Mouse (Mus musculus) thymus, postnatal 4 days (tissue): ENCODE results near the gene Thrsp.
A peak's percentile ranks its signal among the peaks of the same experiment; 100 is the strongest.

Source experiments
- DNase-seq: peaks from one replicate; pipeline ENCODE4 v3.0.0; 2021

The Thrsp gene

DNA sequence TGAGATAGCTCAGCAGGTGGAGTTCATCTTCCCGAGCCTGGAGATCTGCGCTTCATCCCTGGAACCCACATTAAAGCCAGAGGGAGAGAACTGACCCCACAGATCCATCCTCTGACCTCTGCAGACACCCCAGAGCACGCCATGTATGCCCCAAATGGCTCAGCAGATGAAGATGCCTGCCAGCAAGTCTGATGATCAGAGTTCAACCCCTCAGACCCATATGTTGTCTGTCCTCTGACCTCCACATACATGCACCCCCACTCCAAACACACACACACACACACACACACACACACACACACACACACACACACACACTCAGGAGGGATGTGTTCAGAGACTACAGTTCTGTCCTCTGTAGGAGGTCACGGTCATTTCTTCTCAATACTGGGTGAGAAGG, 1.1 kb downstream of the Thrsp start:
- no peak for DNase-seq

DNA sequence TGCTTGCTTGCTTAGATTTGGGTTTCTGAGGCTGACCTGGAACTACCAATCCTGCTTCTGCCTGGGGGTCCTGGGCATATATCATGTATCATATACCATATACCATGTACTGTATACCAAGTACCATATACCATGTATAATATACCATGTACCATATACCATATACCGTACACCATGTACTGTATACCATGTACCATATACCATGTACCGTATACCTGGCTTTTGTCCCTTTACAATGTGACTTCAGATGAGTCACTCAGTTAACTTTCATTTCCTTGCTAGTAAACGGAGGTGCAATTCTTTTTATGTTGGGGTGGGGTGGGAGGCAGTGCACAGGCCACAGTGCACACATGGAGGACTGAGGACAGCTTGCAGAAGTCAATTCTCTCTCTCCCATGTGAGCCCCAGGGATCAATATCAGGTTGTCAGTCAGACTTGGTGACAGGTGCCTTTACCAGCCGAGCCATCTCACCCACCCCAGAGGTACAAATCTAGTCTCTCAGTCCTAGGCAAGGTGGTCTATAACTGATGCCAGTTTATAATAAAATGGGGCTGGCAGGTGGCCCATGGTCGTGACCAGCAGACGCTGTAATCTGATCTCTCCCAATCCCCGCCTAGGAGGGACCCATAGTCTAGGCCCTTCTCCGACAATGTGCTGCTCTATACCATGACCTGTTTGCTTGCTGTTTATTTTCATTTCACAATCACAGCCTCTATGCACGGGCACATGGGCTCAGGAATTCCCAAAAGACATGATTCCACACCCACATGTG, 2.4 kb downstream of the Thrsp start:
- no peak for DNase-seq

DNA sequence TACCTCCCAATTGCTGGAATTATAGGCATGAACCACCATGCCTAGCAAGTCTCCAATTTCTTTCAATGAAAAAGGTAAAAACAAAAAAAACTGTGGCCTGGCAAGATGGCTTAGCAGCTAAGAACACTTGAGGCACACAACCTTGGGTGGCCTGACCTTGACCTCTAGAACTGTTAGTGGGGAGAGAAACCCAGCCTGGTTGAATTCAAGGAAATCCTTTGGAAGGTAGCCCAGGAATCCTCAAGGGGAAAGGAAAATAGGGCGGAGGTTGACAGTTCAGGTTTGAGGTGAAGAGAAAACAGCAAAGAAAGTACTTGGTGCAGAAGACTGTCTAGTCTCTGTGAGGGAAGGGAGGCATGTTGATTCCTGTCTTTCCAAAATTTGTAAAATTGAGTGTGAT, 3.1 kb downstream of the Thrsp start:
- DNase-seq, result no peak

DNA sequence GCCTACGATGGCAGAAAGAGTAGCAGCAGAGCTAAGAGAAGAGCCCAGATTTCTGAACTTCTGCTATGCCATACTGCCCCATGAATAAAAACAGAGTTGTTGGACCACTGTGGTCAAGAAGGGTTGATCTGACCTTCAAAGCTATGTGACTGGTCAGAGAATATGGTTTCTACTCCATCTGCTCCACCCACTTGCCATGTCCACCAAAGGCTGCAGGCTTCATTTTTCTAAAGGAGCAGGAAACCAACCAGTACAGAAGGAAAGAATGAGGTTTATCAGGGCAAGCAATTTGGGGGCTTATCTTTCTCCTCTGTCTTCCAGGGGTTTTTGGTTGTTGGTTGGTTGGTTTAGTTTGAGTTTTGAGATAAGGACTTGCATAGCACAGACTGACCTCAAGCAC, 3.5 kb downstream of the Thrsp start:
- no peak for DNase-seq

DNA sequence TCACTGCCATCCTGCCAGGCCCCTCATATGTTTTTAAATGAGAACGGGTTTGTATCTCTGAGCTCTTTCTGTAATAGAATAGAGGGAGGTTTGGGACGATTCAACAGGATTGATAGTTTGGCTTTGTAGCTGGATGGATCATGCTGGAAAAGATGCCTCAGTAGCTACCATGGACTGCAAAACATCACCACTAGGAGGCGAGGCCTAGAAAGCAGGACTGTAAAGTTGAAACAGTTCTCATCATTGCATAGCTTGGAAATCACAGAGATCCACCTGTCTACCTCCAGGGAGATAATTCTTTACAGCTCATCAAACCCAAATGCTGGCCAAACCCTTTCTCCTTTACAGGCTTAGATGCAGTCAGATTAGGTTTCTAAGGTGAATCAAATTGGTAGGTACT, 6.0 kb downstream of the Thrsp start:
- no peak for DNase-seq

DNA sequence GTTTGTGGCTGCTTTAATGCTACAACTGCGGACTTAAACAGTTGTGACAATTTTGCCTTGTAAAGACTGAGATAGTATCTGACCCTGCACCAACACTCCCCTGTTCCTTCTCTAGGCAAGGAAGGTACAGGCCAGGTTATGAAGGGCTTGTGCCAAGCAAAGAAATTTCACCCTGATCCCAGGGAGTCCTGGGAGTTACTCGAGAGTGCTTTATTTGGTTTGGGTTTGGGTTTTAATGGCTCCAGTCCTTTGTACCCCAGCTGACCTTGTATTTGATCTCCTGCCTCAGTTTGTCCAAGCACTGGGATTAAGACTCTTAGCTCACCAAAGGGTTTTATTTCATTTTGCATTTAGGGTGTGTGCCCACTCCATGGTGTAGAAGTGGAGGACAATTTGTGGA, 6.4 kb downstream of the Thrsp start:
- DNase-seq, result no peak

DNA sequence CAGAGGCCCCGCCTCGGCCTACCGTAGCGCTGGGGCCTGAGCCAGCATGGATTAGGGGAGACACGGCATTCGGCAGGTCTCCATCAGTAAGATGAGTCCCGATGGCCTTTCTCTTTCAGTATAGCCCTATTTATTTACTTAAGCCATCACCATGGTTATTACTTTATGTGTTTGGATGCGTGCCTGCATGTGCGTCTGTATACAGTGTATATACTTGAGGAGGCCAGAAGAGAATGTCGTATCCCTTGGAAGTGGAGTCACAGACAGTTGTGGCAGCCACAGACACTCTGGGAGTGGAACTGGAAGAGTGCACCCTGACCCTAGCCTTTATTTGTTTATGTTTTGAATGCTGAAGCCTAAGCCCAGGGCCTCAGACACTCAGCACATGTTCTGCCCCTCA, 10.4 kb downstream of the Thrsp start:
- no peak for DNase-seq

DNA sequence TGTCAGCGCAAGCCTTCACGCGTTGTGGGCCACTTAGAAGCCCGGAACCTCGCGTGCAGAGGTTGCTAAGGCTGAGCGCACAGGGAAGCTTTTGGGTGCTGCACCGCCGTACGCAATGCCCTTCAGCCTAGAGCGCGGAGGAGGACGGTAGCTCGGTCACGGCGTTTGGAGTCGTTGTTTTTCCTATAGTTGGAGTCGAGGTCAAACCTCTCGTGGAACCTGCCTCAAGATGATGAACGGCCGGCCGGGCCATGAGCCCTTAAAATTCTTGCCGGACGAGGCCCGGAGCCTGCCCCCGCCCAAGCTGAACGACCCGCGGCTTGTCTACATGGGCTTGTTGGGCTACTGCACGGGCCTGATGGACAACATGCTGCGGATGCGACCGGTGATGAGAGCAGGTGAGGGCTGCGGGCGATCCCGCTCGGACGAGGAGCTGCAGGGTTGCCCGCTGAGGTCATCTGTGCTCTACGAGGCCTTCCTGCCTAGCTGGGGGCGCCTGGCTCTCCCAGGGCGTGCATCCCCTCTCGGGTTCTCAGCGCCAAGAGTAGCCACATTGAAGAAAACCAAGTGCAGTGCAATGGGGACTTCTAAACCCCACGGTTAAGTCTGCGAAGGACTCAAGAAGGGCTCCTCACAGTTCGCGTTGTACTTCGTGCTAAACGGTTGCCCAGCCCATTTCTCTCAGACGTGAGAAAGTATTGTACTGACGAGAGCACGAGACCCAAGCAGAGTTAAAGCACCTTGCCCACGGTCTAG, 17.4 kb downstream of the Thrsp start, which contains the start of gene Ndufc2:
Gene Ndufc2 (plus strand): TSS at position 44 of the 756 bp plus-strand sequence.
- DNase-seq, result peak; percentile 86

DNA sequence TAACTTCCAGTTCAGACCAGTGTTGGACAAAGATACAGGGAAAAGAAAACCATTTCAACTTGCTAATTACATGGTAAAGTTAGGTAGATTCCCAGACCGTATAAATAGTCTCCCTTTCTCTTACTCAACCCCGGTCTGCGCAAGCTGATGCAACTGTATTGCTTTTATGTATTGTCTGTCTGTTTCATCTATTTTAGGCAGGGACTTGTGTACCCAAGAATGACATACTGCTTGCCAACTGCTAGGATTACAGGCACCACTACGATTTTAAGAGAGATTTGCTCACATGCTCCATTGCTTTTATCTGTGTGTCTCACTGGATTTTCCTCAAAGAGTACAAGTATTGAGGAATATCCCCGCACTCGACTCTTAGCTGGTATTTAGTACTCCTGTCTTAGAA, 18.6 kb downstream of the Thrsp start:
- DNase-seq, result no peak

DNA sequence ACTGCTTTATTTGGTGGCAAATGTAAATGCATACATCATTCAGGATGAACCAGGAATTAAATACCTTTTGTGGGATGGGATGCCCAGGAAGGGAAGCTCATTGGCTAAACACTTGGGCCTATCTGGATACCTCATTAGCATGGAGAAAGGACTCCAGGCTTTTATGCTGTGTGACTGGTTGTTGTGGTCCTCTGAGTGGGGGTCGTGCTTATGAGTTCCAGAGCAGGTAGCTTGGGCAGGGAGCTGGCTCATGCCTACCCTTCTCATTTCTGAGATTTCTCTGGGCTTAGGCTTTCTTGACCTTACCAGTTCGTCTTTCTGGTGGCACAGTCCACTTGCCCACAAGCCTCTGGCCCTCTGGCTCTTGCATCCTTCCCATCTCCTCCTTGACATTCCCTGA, 23.2 kb downstream of the Thrsp start:
- no peak for DNase-seq

DNA sequence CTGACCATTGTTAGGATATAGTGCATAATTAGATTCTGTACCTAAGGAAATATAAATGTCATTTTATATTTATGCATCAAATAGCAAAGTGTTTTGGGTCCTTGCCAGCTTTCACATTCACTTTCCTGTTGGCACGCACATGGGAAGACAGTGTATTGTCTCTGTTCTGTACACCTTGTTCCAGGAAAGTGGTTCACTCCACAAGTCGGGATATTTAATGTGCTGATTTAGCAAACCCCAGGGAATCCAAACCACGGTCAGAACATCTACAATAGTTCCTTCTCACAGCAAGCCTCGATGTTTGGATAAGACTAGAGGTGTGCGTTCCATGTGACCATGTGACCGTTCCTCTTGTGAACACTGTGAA, 25.5 kb downstream of the Thrsp start:
- no peak for DNase-seq

DNA sequence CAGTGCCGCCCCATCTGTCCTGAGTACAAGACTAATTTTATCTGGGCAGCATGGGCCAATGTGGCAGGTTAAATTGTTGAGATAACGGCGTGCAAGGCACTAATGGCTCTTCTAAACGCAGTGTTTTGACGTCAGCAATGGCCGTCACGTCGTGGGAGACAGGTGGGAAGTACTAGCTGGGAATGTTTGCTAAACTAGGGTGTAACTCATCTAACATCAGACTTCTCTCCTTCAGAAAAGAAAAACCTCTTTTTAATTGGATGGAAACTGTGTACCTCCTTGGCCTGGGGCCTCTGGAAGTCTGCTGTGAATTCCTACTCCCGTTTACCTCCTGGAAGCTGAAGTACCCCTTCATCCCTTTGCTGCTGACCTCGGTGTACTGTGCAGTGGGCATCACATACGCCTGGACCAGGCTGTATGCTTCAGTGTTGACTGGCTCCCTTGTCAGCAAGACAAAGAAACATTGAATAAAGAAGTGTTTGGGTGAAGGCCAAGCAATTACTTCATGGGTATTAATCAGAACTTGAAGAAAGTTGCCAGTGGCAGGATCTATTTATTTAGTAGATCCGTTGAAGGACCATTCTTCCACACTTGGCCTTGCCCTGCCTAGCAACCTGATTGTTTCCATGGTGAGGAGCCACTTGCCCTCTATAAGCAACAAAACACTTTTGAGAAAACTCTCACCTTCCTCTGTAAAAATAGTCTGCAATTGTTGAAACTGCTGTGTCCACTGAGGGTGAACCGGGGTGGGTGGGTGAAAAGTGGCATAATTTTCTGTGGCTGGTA, 26.0 kb downstream of the Thrsp start:
- no peak for DNase-seq

DNA sequence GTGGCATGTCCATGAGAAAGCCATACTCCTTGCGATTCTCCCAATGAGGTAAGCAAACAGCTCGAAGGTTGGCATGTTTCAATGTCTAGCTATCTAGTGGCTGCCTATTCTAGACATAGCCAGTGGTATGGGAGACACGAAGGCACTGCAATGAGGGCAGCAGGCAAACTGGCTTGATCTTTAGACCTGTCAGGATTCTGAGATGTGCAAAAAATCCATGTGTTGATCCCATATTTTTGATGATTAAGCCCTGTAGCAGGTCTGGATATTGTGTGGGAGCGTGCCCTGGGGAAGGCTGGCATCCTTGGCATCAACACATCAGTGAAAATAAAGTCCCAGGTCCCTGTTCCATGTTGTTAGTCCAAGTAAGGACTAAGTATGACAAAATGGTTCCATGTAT, 29.0 kb downstream of the Thrsp start:
- no peak for DNase-seq

DNA sequence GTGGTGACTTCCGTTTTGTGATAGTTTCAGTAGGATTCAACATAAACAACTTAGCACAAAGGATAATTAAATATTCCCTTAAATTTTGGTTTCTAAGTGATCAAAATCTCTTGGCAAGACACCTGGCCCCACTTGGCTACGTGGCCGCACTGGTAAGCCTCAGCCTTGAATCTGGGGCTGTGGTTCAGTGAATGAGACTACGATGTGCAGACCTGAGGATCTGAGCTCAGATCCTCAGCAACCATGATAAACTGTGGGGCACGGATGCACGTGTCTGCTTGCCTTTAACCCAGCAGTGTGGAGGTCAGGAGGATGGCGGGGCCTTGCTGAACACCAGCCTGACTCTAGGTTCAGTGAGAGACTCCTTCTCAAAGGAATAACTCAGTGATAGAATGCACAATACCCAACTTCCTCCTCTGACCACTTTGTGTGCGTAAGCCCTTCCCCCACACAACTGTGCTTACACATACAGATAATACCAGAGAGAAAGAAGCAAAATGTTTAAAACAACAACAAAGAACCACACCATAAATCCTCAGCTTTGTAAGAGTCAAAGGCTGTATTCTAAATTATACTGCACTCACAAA, 29.9 kb downstream of the Thrsp start:
- peak; percentile 59 for DNase-seq

DNA sequence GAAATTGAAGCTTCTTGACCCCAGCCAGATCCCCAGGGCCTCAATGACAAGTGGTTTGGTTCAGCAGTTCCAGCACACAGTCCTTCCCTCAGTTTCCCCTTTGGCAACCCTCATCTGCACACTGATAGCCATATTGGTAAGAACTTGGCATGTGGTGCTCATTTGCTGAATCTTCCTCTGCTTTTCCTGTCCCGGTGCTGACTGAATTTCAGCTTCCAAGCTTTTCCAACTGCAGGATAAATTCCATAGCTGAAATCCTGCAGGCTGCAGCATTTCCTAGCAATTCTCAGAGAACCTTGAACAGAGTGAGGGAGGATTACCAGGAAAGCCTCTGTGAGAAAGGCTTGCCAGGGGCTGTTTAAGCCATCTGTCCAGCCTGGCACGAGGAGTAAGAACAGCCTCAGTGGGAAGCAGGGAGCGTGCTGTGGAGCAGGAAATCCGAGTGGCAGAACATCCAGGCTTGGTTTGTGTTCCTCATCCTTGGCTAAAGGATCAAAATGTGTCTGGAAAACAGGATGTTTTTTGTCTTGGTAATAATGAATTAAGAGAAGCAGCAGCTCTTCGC, 30.6 kb downstream of the Thrsp start:
- peak; percentile 14 for DNase-seq

DNA sequence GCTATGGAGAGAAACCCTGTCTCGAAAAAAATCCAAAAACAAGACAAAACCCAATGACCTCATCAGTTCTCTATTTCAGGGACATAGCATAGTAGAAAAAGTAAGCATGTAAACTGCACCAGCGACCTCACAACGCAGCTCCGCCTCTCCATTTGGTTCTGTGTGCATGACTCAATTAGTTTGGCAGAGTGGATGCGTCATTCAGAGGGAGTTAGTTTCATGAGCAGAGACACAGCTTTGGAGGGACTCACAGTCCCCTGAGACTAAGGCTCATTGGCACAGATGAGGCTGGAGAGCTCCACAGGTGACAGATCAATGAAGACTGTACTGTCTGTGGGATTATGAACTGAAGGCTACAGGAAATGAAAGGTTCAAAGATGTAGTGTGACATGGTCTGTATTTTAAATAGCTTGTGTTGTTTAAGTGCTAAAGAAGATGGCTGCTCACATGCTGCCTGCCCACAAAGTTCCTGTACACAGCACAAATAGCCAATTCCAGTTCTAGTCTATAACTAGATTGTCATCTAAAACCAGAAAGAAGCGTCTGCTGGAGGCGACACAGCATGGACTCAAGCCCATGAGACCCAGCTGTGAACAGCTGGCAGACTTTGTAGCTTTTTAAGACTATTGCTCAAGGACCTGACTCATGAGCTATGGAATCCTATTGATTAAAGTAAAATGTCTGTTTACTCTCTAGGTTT, 31.3 kb downstream of the Thrsp start:
- DNase-seq, result peak; percentile 12

DNA sequence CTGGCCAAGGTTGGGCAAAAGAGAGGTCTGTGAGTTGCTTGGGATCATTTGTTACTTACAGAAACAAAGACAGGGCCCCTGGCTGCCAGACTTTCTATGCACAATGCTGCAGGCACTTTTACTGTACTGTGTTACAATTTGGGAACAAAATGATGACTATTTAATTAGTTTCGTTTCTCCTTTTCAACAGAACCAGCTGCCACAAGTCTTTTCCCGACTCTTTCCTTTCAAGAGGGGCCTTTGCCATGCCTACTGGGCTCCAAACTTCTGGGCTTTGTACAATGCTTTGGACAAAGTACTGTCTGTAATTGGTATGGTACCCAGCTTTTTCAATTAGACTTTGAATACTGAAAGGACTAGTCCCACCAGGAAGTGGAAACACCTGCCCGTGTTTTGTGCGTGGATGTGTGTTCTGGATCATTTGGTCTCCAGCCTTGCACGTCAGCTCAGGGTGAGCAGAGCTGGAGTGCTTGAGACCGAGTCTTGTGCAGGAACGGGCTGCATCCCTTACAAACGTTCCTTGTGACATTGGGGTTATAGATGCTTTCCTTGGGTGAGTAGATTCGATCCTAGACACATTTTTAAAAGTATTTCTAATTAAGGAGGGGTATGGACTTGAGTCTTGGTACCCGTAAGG, 33.9 kb downstream of the Thrsp start:
- DNase-seq, result no peak

DNA sequence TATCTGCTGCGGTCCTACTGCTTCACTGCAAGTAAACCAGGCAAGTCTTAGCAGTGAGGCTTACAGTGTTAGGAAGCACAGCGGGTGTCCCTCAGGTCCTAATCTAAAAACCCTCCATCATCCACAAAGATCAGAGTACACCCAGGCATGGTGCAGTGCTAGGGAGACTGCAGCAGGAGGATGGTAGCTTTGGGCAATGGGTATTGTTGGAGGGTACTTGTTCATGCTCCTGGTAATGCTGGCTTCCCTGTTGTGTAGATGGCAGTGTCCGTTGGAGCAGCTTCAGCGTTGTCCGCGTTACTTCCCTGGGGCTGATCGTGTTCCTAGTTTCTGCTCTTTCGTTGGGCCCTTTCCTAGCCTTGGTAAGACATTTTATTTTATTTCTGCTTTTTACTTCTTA, 34.9 kb downstream of the Thrsp start:
- no peak for DNase-seq

DNA sequence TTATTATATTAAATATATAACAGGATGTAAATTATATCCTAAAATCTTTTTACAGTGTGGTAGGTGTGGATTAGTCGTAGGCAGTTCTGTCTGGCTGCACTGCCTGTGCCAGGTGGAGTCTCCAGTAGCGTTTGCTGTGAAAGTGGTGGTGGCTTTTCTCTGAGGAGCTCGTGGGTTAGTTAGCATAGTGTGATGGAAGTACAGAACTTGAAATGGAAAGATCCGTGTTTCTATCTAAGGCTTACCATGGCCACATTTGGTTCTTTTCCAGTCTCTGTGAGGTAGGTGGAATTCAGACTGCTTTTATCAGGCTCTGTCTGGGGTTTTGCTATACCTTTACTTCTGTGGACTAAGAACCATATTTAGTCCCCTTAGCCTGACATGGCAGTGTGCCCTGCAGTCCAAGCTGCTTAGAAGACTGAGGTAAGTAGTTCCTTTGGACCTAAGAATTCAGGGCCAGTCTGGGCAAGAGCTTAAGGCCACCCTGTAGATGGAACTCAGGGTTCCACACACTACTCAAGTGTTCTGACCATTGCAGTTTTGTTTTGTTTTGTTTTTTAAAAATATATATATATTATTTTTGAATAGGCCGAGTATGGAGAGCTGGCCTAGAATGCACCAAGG, 36.9 kb downstream of the Thrsp start:
- no peak for DNase-seq

DNA sequence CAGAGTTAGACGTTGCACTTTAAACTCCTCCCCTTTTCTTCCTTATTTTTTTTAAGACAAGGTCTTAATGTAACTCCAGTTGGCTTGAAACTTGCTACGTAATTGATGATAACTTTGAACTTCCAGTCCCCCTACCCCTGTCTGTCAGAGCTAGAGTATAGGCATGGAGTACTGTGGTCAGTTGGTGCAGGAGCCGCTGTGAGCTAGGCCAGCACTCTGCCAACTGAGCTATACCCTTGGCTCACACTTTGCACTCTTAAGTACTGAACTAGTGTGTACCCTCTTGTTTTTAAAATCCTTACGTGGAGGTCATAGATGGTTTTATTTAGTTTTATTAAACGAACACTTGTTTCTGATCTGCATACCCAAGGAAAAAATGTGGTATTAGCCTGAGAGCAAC, 38.2 kb downstream of the Thrsp start:
- no peak for DNase-seq

DNA sequence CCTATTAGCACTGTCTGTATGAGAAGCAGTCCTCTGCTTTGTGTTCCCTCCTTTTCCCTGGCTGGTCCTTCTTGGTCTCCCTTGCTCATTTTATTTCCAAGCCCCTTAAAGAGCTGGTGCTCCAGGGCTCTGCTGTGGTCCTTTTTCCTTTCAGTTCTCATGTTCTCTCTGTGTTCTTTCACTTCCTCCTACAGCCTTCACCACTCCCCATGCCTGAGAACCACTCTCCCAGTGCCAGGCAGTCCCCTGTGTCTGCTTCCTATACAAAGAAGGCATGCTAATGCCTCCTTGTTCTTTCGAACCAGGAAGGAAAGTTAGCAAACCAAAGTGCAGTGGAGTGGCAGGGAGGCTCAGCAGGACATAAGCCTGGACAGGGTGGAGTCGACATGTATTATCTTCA, 41.6 kb downstream of the Thrsp start:
- no peak for DNase-seq
